Mouse (Mus musculus) CD4-positive helper T cell, adult 2 months (primary cell): ENCODE data around the gene Spns1.
"Not testable (repeated sequence)": the region's sequence is repeated elsewhere in the genome, so short reads cannot be mapped to it uniquely, and the experiment has no call there.

Source experiments
- DNase-seq: peaks from one replicate; pipeline ENCODE4 v3.0.0-alpha.2; 2012; ENCODE audit warnings: low read depth, missing footprints, low spot score

Gene Spns1

GRCm38 (mm10) chr7:126377278-126378158 lies at the start of gene Spns1:
Spns1 (minus strand) TSS chr7:126377450.
- peak; percentile 97 for DNase-seq

GRCm38 (mm10) chr7:126424161-126424560 lies 46.9 kb upstream of the Spns1 start:
- DNase-seq = no peak

- DNase-seq = peak; percentile 23
Measured at GRCm38 (mm10) chr7:126421756-126422155, 44.5 kb upstream of the Spns1 start.

- DNase-seq = no peak
Measured at GRCm38 (mm10) chr7:126418496-126418895, 41.2 kb upstream of the Spns1 start.

- no peak for DNase-seq
Measured at GRCm38 (mm10) chr7:126417606-126418005, 40.4 kb upstream of the Spns1 start.

- DNase-seq = no peak
Measured at GRCm38 (mm10) chr7:126417045-126417444, 39.8 kb upstream of the Spns1 start.

GRCm38 (mm10) chr7:126416615-126417014 lies 39.4 kb upstream of the Spns1 start:
- no peak for DNase-seq

- DNase-seq = no peak
Measured at GRCm38 (mm10) chr7:126414725-126415124, 37.5 kb upstream of the Spns1 start, which contains the start of gene Cd19. Cd19 (minus strand) TSS chr7:126414889.

GRCm38 (mm10) chr7:126411061-126411460 lies 33.8 kb upstream of the Spns1 start:
- DNase-seq = no peak

GRCm38 (mm10) chr7:126408686-126409085 lies 31.4 kb upstream of the Spns1 start:
- DNase-seq = no peak

GRCm38 (mm10) chr7:126402518-126402917 lies 25.3 kb upstream of the Spns1 start:
- not testable (repeated sequence) for DNase-seq

GRCm38 (mm10) chr7:126399548-126399947 lies 22.3 kb upstream of the Spns1 start:
- peak; percentile 85 for DNase-seq

- DNase-seq = no peak
Measured at GRCm38 (mm10) chr7:126397822-126398221, 20.6 kb upstream of the Spns1 start.

GRCm38 (mm10) chr7:126397221-126397620 lies 20.0 kb upstream of the Spns1 start:
- DNase-seq = no peak

- peak; percentile 97 for DNase-seq
Measured at GRCm38 (mm10) chr7:126396298-126397119, 19.3 kb upstream of the Spns1 start, which contains the start of gene Nfatc2ip. Nfatc2ip (minus strand) TSS chr7:126396737.

- not testable (repeated sequence) for DNase-seq
Measured at GRCm38 (mm10) chr7:126392086-126392884, 15.0 kb upstream of the Spns1 start.

- DNase-seq = no peak
Measured at GRCm38 (mm10) chr7:126388185-126388584, 10.9 kb upstream of the Spns1 start.

GRCm38 (mm10) chr7:126383565-126383964 lies 6.3 kb upstream of the Spns1 start:
- no peak for DNase-seq

GRCm38 (mm10) chr7:126376903-126377277 lies 360 bp downstream of the Spns1 start:
- DNase-seq = no peak

GRCm38 (mm10) chr7:126375012-126375411 lies 2.2 kb downstream of the Spns1 start:
- no peak for DNase-seq

- no peak for DNase-seq
Measured at GRCm38 (mm10) chr7:126374526-126374925, 2.7 kb downstream of the Spns1 start.
